Mouse (Mus musculus) kidney, postnatal 4 days (tissue): ENCODE measurements around the gene Dtnbp1.

Source experiments
- DNase-seq, 2 experiments: peaks; one replicate each; pipeline ENCODE4 v3.0.0; 2021; ENCODE audit warnings: mixed read lengths in 2 of 2

Gene Dtnbp1

DNA sequence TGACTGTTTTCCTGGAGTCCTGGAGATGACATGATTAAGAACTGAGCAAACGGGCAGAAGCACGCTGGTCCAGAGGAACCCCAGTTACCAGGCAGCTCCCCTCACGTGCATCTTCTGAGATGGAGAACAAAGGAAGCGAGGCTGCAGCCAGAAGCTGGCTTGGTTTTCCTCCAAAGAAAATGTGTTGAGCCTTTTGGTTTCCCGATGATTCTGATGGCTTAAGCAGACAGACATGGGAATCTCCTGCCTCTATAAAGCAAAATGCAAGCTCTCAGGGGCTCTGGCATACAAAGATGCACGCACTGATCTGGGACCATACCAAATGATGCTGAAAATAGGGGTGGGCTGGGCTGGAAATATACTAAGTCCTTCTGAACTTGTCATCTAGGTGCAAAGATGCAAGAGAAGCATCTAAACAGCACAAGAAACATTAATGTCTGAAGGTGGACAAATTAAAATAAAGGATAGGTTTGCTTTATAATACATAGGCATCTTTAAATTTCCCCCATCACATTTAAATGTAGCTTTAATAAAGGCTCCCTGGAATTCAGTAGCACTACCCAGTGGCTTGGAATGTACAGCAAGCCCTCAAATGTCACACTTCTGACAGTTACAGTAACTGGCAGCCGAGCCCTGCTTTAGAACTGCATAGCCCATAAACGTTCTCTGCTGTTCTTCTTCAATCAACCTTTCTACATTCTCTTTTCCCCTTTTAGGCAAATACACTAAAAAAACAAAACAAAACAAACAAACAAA, 54.9 kb downstream of the Dtnbp1 start:
- DNase-seq: no peak

DNA sequence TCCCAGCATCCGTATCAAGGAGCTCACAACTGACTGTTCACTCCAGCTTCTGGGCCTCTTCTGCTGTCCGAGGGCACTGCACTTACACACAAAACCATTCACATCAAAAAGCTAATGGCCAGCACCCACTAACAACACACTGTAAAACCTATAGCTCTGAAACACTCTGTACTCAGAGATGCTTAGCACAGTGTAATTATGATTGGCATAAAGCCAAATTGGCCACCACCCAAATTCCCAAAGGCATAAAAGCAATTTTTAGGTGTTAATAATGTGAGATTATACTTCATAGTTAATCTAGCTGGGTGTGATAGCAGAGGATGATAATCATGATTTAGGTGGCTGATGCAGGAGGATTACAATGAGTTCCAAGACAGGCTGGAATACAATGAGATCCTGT, 58.3 kb downstream of the Dtnbp1 start:
- no peak for DNase-seq

GRCm38 (mm10) chr13:44939326-44940035, 62.5 kb downstream of the Dtnbp1 start:
- DNase-seq: no peak

DNA sequence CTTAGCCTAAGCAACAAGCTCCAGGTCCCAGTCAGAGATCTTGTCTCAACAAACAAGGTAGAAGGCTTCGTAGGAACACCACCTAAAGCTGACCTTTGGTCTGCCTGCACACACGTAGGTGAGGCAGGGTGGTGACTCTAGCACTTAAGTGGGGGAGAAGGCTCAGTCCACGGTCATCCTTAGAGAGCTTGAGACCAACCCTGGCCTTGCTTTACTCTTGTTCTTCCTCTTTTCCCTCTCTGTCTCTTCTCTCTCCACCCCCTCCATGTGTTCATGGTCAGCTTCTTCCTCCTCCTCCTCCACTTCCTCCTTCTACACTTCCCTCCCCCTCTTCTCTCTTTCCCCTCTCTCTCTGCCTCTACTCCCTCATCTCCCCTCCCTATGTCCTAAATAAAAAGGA, 64.3 kb downstream of the Dtnbp1 start:
- DNase-seq: no peak

GRCm38 (mm10) chr13:44933575-44933974, 68.4 kb downstream of the Dtnbp1 start:
- DNase-seq: no peak

- DNase-seq: no peak
Measured at GRCm38 (mm10) chr13:44932307-44933264, 69.4 kb downstream of the Dtnbp1 start.

DNA sequence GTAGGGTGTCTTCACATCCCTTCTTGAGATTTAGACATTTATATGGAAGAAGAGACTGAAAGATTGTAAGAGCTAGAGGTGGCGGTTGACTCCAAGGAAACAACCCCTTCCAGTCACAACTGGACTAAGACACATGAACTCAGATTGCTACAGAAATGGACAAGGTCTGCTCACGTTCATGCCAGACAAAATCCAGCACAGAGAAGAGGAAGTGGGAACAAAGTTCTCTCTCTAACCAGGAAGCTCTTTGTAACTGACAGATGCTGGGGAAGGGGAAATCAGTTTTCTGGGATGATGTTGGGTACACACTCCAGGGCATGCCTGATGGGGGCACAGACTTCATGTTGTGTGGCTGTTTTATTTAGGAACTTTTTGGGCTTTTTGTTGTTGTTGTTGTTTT, 75.6 kb downstream of the Dtnbp1 start:
- DNase-seq: no peak

GRCm38 (mm10) chr13:44925173-44925572, 76.8 kb downstream of the Dtnbp1 start:
- DNase-seq: no peak

DNA sequence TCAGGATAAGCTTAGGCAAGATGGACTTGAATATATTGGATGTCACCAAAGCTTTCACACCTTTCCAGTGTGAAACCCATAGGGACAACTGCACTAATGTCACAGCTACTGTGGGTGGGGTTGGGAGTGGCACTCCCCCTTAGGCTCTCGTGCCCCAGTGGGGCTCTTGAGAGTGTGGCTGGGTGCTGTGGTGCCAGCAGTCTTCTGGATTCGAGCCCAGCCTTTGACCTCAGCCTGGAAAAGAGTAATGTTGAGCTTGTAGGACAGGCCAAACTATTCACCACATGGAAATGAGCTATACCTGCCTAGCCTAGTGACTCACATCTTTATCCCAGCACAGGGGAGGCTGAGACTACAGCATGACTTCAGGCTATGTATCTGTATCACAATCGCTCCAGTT, 77.9 kb downstream of the Dtnbp1 start:
- no peak for DNase-seq

DNA sequence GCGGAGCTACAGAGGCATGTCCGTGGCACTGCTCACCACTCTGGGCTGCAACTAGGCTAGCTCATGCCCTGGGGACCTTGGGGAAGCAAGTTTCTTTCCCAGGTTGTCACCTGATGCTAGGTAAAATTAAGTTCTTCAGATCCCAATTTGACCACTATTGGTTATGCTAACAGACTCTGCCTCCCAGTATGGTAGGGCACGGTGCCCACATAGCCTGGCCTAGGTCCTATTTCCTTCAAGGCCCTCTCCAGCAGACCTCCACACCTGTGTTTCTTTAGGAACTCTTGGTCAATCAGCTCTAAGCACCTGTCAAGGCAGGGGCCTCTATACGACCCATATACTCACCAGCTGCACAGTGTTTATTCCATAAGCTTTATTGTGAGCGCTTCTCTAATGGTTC, 80.2 kb downstream of the Dtnbp1 start:
- DNase-seq: no peak

GRCm38 (mm10) chr13:44921095-44921494, 80.9 kb downstream of the Dtnbp1 start:
- DNase-seq: no peak

- no peak for DNase-seq
Measured at GRCm38 (mm10) chr13:44918269-44918668, 83.7 kb downstream of the Dtnbp1 start.

DNA sequence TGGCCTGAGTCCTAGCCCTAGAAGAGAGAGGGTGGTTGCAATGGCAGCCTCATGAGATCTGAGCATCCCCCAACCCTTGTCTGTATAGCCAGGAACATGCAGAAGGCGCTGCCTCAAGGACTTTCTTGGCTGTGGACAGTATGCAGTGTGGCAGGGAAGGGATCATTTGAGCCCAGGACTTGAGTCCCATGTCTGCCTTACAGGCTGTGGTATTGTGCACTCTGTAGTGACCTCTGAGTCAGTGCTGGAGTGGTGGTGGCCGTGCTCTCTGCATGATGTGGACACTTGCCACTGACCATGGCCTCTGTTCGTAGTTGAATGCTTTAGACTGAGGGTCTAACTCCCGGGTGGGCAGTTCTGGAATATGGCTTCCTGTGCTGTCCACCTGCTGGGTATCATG, 84.7 kb downstream of the Dtnbp1 start:
- DNase-seq: no peak

DNA sequence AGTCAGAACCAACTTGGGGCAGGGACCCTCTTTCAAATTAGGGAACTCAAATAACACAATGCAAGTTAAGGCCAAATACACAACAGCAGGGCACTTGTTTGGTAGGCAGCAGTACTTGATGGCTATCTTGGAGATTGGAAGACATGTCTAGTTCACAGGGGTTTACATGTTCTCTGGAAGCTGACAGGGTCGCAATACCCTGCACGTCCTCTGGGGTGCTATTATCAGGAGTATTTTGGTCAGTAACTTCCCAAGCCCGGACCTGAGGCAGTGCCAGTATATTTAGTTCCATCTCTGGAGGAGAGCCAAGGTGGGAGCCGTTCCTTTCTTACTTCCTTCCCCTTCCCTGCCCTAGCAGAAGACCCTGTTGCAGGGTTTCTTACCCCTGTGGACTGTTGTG, 86.0 kb downstream of the Dtnbp1 start:
- peak; percentile 56 to 67 for DNase-seq

DNA sequence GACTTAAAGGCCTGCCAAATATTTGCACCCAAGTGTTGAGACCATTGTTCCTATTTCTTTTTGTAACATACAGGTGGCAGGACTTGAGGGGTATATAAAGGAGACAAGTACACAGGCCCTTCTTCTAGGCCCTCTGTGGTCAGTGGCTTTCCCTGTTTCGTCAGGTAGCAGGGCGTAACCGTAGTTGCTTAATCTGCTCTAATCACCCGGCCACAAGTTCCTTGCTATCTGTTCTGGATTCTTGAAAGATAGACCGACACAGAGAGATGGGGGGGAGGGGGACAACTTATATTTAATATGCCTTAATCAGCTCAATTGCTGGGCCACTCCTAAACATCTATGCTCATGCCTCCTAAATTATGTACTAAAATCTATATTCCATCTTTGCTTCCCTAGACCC, 86.6 kb downstream of the Dtnbp1 start:
- DNase-seq: no peak

GRCm38 (mm10) chr13:44913560-44913959, 88.4 kb downstream of the Dtnbp1 start:
- DNase-seq: peak; percentile 50 to 59

DNA sequence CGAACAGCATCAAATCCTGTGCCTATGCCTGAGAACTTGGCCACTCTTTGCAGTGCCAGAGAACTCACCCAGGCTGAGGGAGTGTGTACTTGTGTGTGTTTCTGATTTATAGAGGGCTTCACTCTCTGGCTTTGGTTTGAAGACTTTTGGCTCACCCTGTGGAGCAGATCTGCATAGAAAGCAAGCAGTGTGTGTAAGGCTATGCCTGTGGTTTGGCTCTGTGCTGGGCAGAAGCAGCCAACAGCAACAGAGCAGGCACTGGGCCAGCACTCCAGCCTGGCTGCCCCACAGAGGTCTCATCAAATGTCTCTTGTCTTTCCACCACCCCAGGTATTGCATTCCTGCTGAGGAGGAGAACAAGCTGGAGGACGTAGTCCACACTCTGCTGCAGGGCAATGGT, 89.1 kb downstream of the Dtnbp1 start:
- peak; percentile 47 to 56 for DNase-seq

DNA sequence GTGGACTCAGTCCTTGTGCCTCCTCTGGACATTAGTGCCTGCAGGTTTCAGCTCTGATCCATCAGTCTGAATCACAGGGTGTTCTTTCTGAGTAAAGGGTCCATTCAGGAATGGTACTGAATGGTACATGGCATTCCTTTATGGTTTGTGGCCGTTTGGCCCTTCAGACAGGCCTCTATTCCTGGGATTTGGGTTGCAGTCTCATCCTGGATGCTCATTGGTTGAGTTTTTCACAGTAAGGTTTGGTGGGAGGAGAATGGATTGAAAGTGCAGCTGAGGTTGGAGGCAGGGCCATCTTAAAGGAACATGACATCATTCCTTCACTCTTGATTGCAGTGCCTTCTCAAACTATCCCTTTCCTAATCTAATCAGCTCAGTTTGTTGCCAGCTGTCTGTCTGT, 93.2 kb downstream of the Dtnbp1 start:
- DNase-seq: no peak

GRCm38 (mm10) chr13:44907702-44908101, 94.2 kb downstream of the Dtnbp1 start:
- peak; percentile 85 to 89 for DNase-seq

DNA sequence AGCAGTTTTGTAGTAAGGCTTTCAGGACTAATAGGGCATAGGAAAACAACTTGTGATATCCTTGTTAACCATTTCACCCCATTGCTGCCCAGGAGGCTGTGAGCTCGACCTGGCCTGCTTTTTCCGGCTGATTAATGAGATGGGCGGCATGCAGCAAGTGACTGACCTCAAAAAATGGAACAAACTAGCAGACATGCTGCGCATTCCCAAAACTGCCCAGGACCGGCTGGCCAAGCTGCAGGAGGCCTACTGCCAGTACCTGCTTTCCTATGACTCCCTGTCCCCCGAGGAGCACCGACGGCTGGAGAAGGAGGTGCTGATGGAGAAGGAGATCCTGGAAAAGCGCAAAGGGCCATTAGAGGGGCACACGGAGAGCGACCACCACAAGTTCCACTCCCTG, 95.8 kb downstream of the Dtnbp1 start:
- DNase-seq: peak; percentile 36 to 53

DNA sequence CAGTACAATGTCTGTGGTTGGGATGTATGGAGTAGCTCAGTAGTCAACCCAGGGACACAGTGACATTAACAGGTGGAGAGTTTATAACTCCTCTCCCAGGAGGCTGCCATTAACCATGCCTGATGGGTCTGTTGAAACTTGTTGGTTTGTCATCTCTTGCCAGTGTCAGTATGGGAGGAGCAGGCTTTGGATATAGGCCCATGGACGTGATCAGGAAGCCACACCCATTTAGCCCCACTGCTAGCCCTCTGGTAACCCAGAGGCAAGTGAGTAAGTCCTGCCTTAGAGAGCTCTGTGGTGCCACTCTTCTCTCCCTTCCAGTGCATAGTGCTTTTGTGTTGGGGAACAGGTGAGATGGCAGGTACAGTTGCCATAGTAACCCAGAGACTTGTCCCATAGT, 97.7 kb downstream of the Dtnbp1 start:
- no peak for DNase-seq

DNA sequence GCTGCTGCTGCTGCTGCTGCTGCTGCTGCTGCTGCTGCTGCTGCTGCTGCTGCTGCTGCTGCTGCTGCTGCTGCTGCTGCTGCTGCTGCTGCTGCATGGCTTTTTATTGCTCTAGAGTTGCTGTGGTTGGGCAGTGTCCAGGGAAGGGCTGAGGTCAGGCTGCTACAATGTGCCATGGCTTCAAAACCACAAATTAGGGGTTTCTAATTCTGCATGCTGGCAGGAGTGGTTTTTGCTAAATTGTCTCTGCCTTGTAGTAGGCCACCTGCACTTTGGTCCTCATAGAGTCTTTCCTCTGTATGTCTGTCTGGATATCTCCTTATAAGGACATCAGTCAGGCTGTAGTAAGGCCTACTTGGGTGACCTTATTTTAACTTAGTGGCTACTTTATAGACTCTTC, 98.5 kb downstream of the Dtnbp1 start:
- DNase-seq: no peak

GRCm38 (mm10) chr13:44902299-44902698, 99.6 kb downstream of the Dtnbp1 start:
- DNase-seq: no peak
